ENCODE assay signal across 8 mouse cellular contexts in the genomic region with DNA sequence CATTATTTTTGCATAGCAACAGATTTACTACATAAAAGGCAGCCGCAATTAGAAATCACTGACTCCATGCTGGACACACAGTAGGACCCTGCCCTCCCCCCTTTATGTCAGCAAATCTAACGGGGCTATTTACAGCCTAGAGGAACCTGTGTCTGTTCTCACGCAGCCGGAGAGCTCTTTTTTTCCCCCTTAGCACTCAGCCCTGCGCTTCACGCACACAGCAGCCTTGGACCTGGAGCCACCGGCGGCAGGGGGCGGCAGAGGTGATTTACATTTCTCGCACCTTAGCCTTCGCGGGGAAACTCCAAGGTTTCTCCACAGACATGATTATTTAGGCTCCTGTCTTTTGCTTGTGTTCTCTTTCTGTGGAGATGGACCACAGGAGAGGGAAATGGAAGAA. TPM values are rescaled to one million over a fixed set of nuclear protein-coding genes. Genes with fewer than 3 reads are reported as not detected.
DNase-seq lines count a peak whose midpoint lies in the region; ATAC-seq and TF ChIP-seq lines count a peak whose summit lies in the region.
"Had no signal": no experiment of that assay in that cellular context is flagged by ENCODE, and none has a peak within 500 bp of the region (broad histone marks: within the 10 kb centered on the region; RNA-seq: fewer than 3 reads in every experiment).

No protein-coding gene starts in this region.

- WGBS in lung, embryonic 16.5 days, result 12% methylated on average over 12 of the region's 12 CpGs
- WGBS in hindbrain, embryonic 10.5 days, result 18% methylated on average over 12 of the region's 12 CpGs
- 11% methylated on average over 12 of the region's 12 CpGs for WGBS in liver, embryonic 14.5 days (ENCODE audit: insufficient replicate concordance)
- 5% methylated on average over 12 of the region's 12 CpGs for WGBS in thymus, adult 2 months

- ATAC-seq in lung, embryonic 16.5 days (ENCODE audit: low read depth), result no peak
- ATAC-seq in liver, embryonic 14.5 days (ENCODE audit: insufficient read depth), result no peak

- TF ChIP-seq CTCF in liver, embryonic 14.5 days (IDR thresholded peaks at IDR 0.05; ENCODE audit: low read depth), result peak; percentile 16; the same call in 1 of the 2 replicates
- no peak for TF ChIP-seq CTCF in thymus, adult 2 months (IDR thresholded peaks at IDR 0.05; ENCODE audit: borderline replicate concordance, control insufficient read depth, extremely low read depth, insufficient read depth, low read length, poor library complexity)

- H3K36me3 ChIP-seq in lung, embryonic 16.5 days (ENCODE audit: control insufficient read depth, insufficient read depth, low read length), result no peaks in the 10 kb centered on the region
- H3K36me3 ChIP-seq in hindbrain, embryonic 10.5 days, result no peaks in the 10 kb centered on the region
- no peaks in the 10 kb centered on the region for H3K36me3 ChIP-seq in liver, embryonic 14.5 days (replicated peaks; ENCODE audit: control insufficient read depth, insufficient read depth, low read depth)
- no peaks in the 10 kb centered on the region for H3K36me3 ChIP-seq in thymus, adult 2 months (ENCODE audit: control insufficient read depth, insufficient read depth, low read length)

- intact Hi-C loops in left cerebral cortex, postnatal 36 days (cut with DNase I), result no loop called here

- no peak for TF ChIP-seq EP300 in liver, embryonic 14.5 days (IDR thresholded peaks at IDR 0.05; ENCODE audit: low read depth)

- H3K9me3 ChIP-seq in lung, embryonic 16.5 days (ENCODE audit: control insufficient read depth, low read length), result no peaks in the 10 kb centered on the region
- H3K9me3 ChIP-seq in hindbrain, embryonic 10.5 days, result no peaks in the 10 kb centered on the region
- no peaks in the 10 kb centered on the region for H3K9me3 ChIP-seq in liver, embryonic 14.5 days (ENCODE audit: control insufficient read depth, low read length)

- H3K27me3 ChIP-seq in lung, embryonic 16.5 days (ENCODE audit: control insufficient read depth, insufficient read depth, low read depth, low read length), result peaks cover 3% of the 10 kb centered on the region; the same call in 1 of the 2 replicates
- H3K27me3 ChIP-seq in hindbrain, embryonic 10.5 days (ENCODE audit: insufficient read depth, poor library complexity, severe bottlenecking), result peaks cover 39% of the 10 kb centered on the region
- H3K27me3 ChIP-seq in liver, embryonic 14.5 days (ENCODE audit: control insufficient read depth, insufficient read depth, low read length), result no peaks in the 10 kb centered on the region
- H3K27me3 ChIP-seq in thymus, adult 2 months (ENCODE audit: control insufficient read depth, insufficient read depth, low read length), result no peaks in the 10 kb centered on the region

- H3K9ac ChIP-seq in lung, embryonic 16.5 days (ENCODE audit: low read length), result no peak overlapping the region
- H3K9ac ChIP-seq in liver, embryonic 14.5 days (replicated peaks), result no peak overlapping the region

- H3K4me3 ChIP-seq in lung, embryonic 16.5 days (ENCODE audit: low read length), result peak overlapping the region; percentile 32; the same call in 1 of the 2 replicates
- H3K4me3 ChIP-seq in hindbrain, embryonic 10.5 days, result peak overlapping the region; percentile 51
- H3K4me3 ChIP-seq in liver, embryonic 14.5 days (ENCODE audit: insufficient read depth in 1 of 2, low read depth in 2 of 2, low read length in 2 of 2), result peak overlapping the region; percentile 9 to 20; a peak in 2 of 4 replicates
- no peak overlapping the region for H3K4me3 ChIP-seq in thymus, adult 2 months (ENCODE audit: control insufficient read depth, insufficient read depth, low read length)

- H3K4me1 ChIP-seq in lung, embryonic 16.5 days (replicated peaks; ENCODE audit: control insufficient read depth, insufficient read depth, low read length), result no peaks in the 10 kb centered on the region
- H3K4me1 ChIP-seq in hindbrain, embryonic 10.5 days (replicated peaks), result no peaks in the 10 kb centered on the region
- no peaks in the 10 kb centered on the region for H3K4me1 ChIP-seq in liver, embryonic 14.5 days (replicated peaks; ENCODE audit: control insufficient read depth in 2 of 2, insufficient read depth in 2 of 2, low read length in 1 of 2)
- no peaks in the 10 kb centered on the region for H3K4me1 ChIP-seq in thymus, adult 2 months (replicated peaks; ENCODE audit: control insufficient read depth, insufficient read depth, low read length)

- peak overlapping the region; percentile 57 for H3K4me2 ChIP-seq in lung, embryonic 16.5 days (ENCODE audit: low read depth, low read length)
- peak overlapping the region; percentile 15; the same call in 1 of the 2 replicates for H3K4me2 ChIP-seq in liver, embryonic 14.5 days (ENCODE audit: low read depth)

- H3K27ac ChIP-seq in lung, embryonic 16.5 days (ENCODE audit: low read length), result no peak overlapping the region
- peak overlapping the region; percentile 83 for H3K27ac ChIP-seq in hindbrain, embryonic 10.5 days
- no peak overlapping the region for H3K27ac ChIP-seq in liver, embryonic 14.5 days
- H3K27ac ChIP-seq in thymus, adult 2 months (ENCODE audit: control insufficient read depth, insufficient read depth, low read length), result no peak overlapping the region

- no peak for DNase-seq in lung, postnatal 4 days
- peak; percentile 9 for DNase-seq in hindbrain, embryonic 10.5 days (ENCODE audit: low spot score)
- DNase-seq in liver, embryonic 14.5 days (ENCODE audit: low read depth in 3 of 3, low spot score in 3 of 3), result no peak
- no peak for DNase-seq in thymus, adult 2 months
- DNase-seq in adrenal gland, postnatal 25 days, result no peak
- no peak for DNase-seq in left cerebral cortex, postnatal 36 days (ENCODE audit: low spot score in 2 of 2)
- DNase-seq: lung, postnatal 14 days had no signal

- no peak for TF ChIP-seq POLR2A in thymus, adult 2 months (IDR thresholded peaks at IDR 0.05; ENCODE audit: control insufficient read depth, extremely low read depth, insufficient read depth, low read length, poor library complexity)

RNA-seq across cellular contexts. Expression of a gene that starts 17.1 kb away (rescaled TPM):
- 2.0 and 6.8 TPM in 2 replicates for polyA plus RNA-seq in lung, embryonic 16.5 days (2015; fragmentation: Nextera tagmentation; extraction: Ambion mirVana)
- polyA plus RNA-seq in hindbrain, embryonic 10.5 days (2016; fragmentation: Nextera tagmentation; extraction: Ambion mirVana), result 1.8 and 4.0 TPM in 2 replicates
- polyA plus RNA-seq in liver, embryonic 14.5 days (2012; rRNA removed), result 1.3 and 1.7 TPM in 2 replicates
- polyA plus RNA-seq in liver, embryonic 14.5 days (2014; fragmentation: Nextera tagmentation; extraction: Ambion mirVana), result 2.4 and 2.6 TPM in 2 replicates
- polyA plus RNA-seq in thymus, adult 2 months (2012; rRNA removed), result 0.05 TPM in 1 of 2 replicates, not detected in the other
- total RNA-seq in adrenal gland, postnatal 25 days (2021), result 0.43 TPM in 1 of 2 replicates, not detected in the other
- total RNA-seq in left cerebral cortex, postnatal 36 days (2021), result 1 to 10 TPM; 1.3 to 3.3 TPM
